Mouse (Mus musculus) myocyte (in vitro differentiated cells): ENCODE results near the gene Trim32.

Experiments used
- MAX ChIP-seq: IDR thresholded peaks from one replicate; pipeline ENCODE4 v1.6.1; 2011; ENCODE audit warnings: low read depth, mild to moderate bottlenecking, control low read depth
- POLR2A ChIP-seq: IDR thresholded peaks from one replicate; pipeline ENCODE4 v1.6.1; 2011; ENCODE audit warnings: low read depth, mild to moderate bottlenecking, control low read depth, moderate library complexity; ENCODE audit not compliant: insufficient read length
- POLR2AphosphoS2 ChIP-seq: IDR thresholded peaks from one replicate; pipeline ENCODE4 v1.6.1; 2011; ENCODE audit warnings: low read depth, control low read depth; ENCODE audit not compliant: insufficient read length
- REST ChIP-seq: IDR thresholded peaks from one replicate; pipeline ENCODE4 v1.6.1; 2011; ENCODE audit warnings: mild to moderate bottlenecking, control low read depth, moderate library complexity; ENCODE audit not compliant: insufficient read depth, insufficient read length
- USF1 ChIP-seq: IDR thresholded peaks from one replicate; pipeline ENCODE4 v1.6.1; 2011; ENCODE audit warnings: low read depth, mild to moderate bottlenecking, control low read depth, moderate library complexity

DNA sequence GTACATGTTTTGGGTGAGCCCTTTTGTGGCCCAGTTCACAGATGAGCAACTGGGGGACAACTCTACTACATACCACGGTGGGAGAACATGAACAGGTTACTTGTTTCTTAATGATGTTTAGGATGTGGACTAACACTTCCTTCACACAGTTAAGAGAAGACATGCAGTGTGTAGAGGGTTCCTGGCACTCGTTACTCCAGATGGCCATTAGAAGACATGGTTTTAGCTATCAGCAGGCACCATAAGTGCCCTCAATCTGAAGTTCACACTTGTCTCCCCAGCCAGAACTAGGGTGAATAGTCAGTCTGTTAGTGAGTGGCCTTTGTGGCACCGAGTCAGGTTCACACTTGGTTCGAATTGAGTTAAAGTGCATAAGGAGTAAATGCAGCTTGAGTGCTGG lies 3.3 kb downstream of the Trim32 start:
- TF ChIP-seq REST (no peak), POLR2A (no peak), MAX (no peak), POLR2AphosphoS2 (no peak), USF1 (no peak)
